Mouse (Mus musculus): Measurements from ENCODE around the gene Slc44a3. TPM values are rescaled to one million over a fixed set of nuclear protein-coding genes. Genes with fewer than 3 reads are reported as not detected.

Slc44a3 gene
- polyA plus RNA-seq, 1 experiment, result 0.52 TPM

GRCm38 (mm10) chr3:121561803-121562202 lies 29.6 kb upstream of the Slc44a3 start:
- 76% methylated on average over 3 of the region's 3 CpGs for WGBS
- H3K27ac ChIP-seq (ENCODE audit: insufficient read depth, low read length), result no peak overlapping the region
- H3K4me3 ChIP-seq (replicated peaks; ENCODE audit: insufficient read depth, low read depth, low read length), result no peak overlapping the region
- TF ChIP-seq CTCF (IDR thresholded peaks at IDR 0.05; ENCODE audit: borderline replicate concordance, insufficient read depth, low read depth, low read length), result no peak
- TF ChIP-seq POLR2A (IDR thresholded peaks at IDR 0.05; ENCODE audit: borderline replicate concordance, insufficient read depth, low read length), result no peak
- H3K27me3 ChIP-seq (ENCODE audit: control insufficient read depth, insufficient read depth, low read length), result no peaks in the 10 kb centered on the region
- no peaks in the 10 kb centered on the region; the same call in 1 of the 2 replicates for H3K4me1 ChIP-seq (ENCODE audit: control insufficient read depth, insufficient read depth, low read length)
- DNase-seq, result no peak

GRCm38 (mm10) chr3:121560115-121560865 lies 28.1 kb upstream of the Slc44a3 start:
- Histone ChIP-seq H3K27ac (ENCODE audit: insufficient read depth, low read length) (no peak overlapping the region), H3K4me1 (ENCODE audit: control insufficient read depth, insufficient read depth, low read length) (no peaks in the 10 kb centered on the region; the same call in 1 of the 2 replicates), H3K4me3 (replicated peaks; ENCODE audit: insufficient read depth, low read depth, low read length) (no peak overlapping the region), H3K27me3 (ENCODE audit: control insufficient read depth, insufficient read depth, low read length) (no peaks in the 10 kb centered on the region)
- WGBS, result 84% methylated on average over 14 of the region's 14 CpGs
- no peak for TF ChIP-seq CTCF (IDR thresholded peaks at IDR 0.05; ENCODE audit: borderline replicate concordance, insufficient read depth, low read depth, low read length)
- TF ChIP-seq POLR2A (IDR thresholded peaks at IDR 0.05; ENCODE audit: borderline replicate concordance, insufficient read depth, low read length), result no peak
- DNase-seq, result no peak

- Histone ChIP-seq H3K27ac (ENCODE audit: insufficient read depth, low read length) (no peak overlapping the region), H3K27me3 (ENCODE audit: control insufficient read depth, insufficient read depth, low read length) (no peaks in the 10 kb centered on the region), H3K4me3 (replicated peaks; ENCODE audit: insufficient read depth, low read depth, low read length) (no peak overlapping the region), H3K4me1 (ENCODE audit: control insufficient read depth, insufficient read depth, low read length) (no peaks in the 10 kb centered on the region; the same call in 1 of the 2 replicates)
- TF ChIP-seq POLR2A (IDR thresholded peaks at IDR 0.05; ENCODE audit: borderline replicate concordance, insufficient read depth, low read length), result no peak
- TF ChIP-seq CTCF (IDR thresholded peaks at IDR 0.05; ENCODE audit: borderline replicate concordance, insufficient read depth, low read depth, low read length), result no peak
- WGBS, result 75% methylated on average over 15 of the region's 15 CpGs
- no peak for DNase-seq
These were observed 27.4 kb upstream of the Slc44a3 start for GRCm38 (mm10) chr3:121559406-121560114.

GRCm38 (mm10) chr3:121558861-121559260 lies 26.7 kb upstream of the Slc44a3 start:
- 48% methylated on average over 8 of the region's 8 CpGs for WGBS
- no peak for DNase-seq
- H3K27me3 ChIP-seq (ENCODE audit: control insufficient read depth, insufficient read depth, low read length), result no peaks in the 10 kb centered on the region
- no peaks in the 10 kb centered on the region; the same call in 1 of the 2 replicates for H3K4me1 ChIP-seq (ENCODE audit: control insufficient read depth, insufficient read depth, low read length)
- H3K4me3 ChIP-seq (replicated peaks; ENCODE audit: insufficient read depth, low read depth, low read length), result no peak overlapping the region
- no peak overlapping the region for H3K27ac ChIP-seq (ENCODE audit: insufficient read depth, low read length)
- no peak for TF ChIP-seq POLR2A (IDR thresholded peaks at IDR 0.05; ENCODE audit: borderline replicate concordance, insufficient read depth, low read length)
- TF ChIP-seq CTCF (IDR thresholded peaks at IDR 0.05; ENCODE audit: borderline replicate concordance, insufficient read depth, low read depth, low read length), result no peak

- no peaks in the 10 kb centered on the region; the same call in 1 of the 2 replicates for H3K4me1 ChIP-seq (ENCODE audit: control insufficient read depth, insufficient read depth, low read length)
- H3K27me3 ChIP-seq (ENCODE audit: control insufficient read depth, insufficient read depth, low read length), result no peaks in the 10 kb centered on the region
- TF ChIP-seq POLR2A (IDR thresholded peaks at IDR 0.05; ENCODE audit: borderline replicate concordance, insufficient read depth, low read length) (no peak), CTCF (IDR thresholded peaks at IDR 0.05; ENCODE audit: borderline replicate concordance, insufficient read depth, low read depth, low read length) (no peak)
- H3K27ac ChIP-seq (ENCODE audit: insufficient read depth, low read length), result no peak overlapping the region
- H3K4me3 ChIP-seq (replicated peaks; ENCODE audit: insufficient read depth, low read depth, low read length), result no peak overlapping the region
- 90% methylated on average over 7 of the region's 7 CpGs for WGBS
- DNase-seq, result no peak
These were observed 24.1 kb upstream of the Slc44a3 start for GRCm38 (mm10) chr3:121556304-121556703.

GRCm38 (mm10) chr3:121553294-121553693 lies 21.1 kb upstream of the Slc44a3 start:
- Histone ChIP-seq H3K27me3 (ENCODE audit: control insufficient read depth, insufficient read depth, low read length) (no peaks in the 10 kb centered on the region), H3K27ac (ENCODE audit: insufficient read depth, low read length) (no peak overlapping the region), H3K4me1 (ENCODE audit: control insufficient read depth, insufficient read depth, low read length) (no peaks in the 10 kb centered on the region), H3K4me3 (replicated peaks; ENCODE audit: insufficient read depth, low read depth, low read length) (no peak overlapping the region)
- TF ChIP-seq POLR2A (IDR thresholded peaks at IDR 0.05; ENCODE audit: borderline replicate concordance, insufficient read depth, low read length), result no peak
- no peak for TF ChIP-seq CTCF (IDR thresholded peaks at IDR 0.05; ENCODE audit: borderline replicate concordance, insufficient read depth, low read depth, low read length)
- WGBS, result 52% methylated on average over 14 of the region's 14 CpGs
- DNase-seq, result no peak

- DNase-seq, result no peak
- no peaks in the 10 kb centered on the region for H3K27me3 ChIP-seq (ENCODE audit: control insufficient read depth, insufficient read depth, low read length)
- TF ChIP-seq CTCF (IDR thresholded peaks at IDR 0.05; ENCODE audit: borderline replicate concordance, insufficient read depth, low read depth, low read length) (no peak), POLR2A (IDR thresholded peaks at IDR 0.05; ENCODE audit: borderline replicate concordance, insufficient read depth, low read length) (no peak)
- H3K27ac ChIP-seq (ENCODE audit: insufficient read depth, low read length), result no peak overlapping the region
- H3K4me1 ChIP-seq (ENCODE audit: control insufficient read depth, insufficient read depth, low read length), result no peaks in the 10 kb centered on the region
- 75% methylated on average over 11 of the region's 11 CpGs for WGBS
- H3K4me3 ChIP-seq (replicated peaks; ENCODE audit: insufficient read depth, low read depth, low read length), result no peak overlapping the region
These were observed 20.5 kb upstream of the Slc44a3 start for GRCm38 (mm10) chr3:121552723-121553122.
